ENCODE assay signal across 14 mouse cellular contexts in genomic region chr13:113055826-113056225, GRCm38 (mm10). TPM values are rescaled to one million over a fixed set of nuclear protein-coding genes. Genes with fewer than 3 reads are reported as not detected.
DNase-seq lines count a peak whose midpoint lies in the region; ATAC-seq and TF ChIP-seq lines count a peak whose summit lies in the region.
"Had no signal": no experiment of that assay in that cellular context is flagged by ENCODE, and none has a peak within 500 bp of the region (broad histone marks: within the 10 kb centered on the region; RNA-seq: fewer than 3 reads in every experiment).

No protein-coding gene starts in this region.

- no peak overlapping the region for H3K4me3 ChIP-seq in heart, adult 2 months
- H3K4me3 ChIP-seq in limb, embryonic 13.5 days: no peak overlapping the region
- H3K4me3 ChIP-seq in limb, embryonic 10.5 days: no peak overlapping the region
- H3K4me3 ChIP-seq in CH12.LX (replicated peaks in 1 of 3; ENCODE audit: low read depth in 2 of 3, low read length in 2 of 3, poor library complexity in 1 of 3): no peak overlapping the region
- H3K4me3 ChIP-seq: embryonic facial prominence, embryonic 13.5 days had no signal

- H3K4me2 ChIP-seq in limb, embryonic 13.5 days (replicated peaks): no peak overlapping the region
- H3K4me2 ChIP-seq in CH12.LX (ENCODE audit: insufficient read depth, low read depth, poor library complexity, severe bottlenecking): no peak overlapping the region
- H3K4me2 ChIP-seq: embryonic facial prominence, embryonic 13.5 days had no signal

- DNase-seq in heart, adult 2 months: no peak
- DNase-seq in heart, postnatal 36 days: no peak
- DNase-seq in limb, embryonic 10.5 days (ENCODE audit: low spot score): no peak
- no peak for DNase-seq in CH12.LX (ENCODE audit: extremely low read depth)
- peak; percentile 39 for DNase-seq in embryo, embryonic 9.5 days (ENCODE audit: extremely low spot score)
- DNase-seq in ovary, postnatal 14 days (ENCODE audit: low spot score): no peak
- DNase-seq in frontal cortex, postnatal 14 days (ENCODE audit: low spot score in 2 of 2): no peak

- H3K79me2 ChIP-seq in heart, adult 2 months (replicated peaks; ENCODE audit: control insufficient read depth, insufficient read depth, low read length): no peaks in the 10 kb centered on the region
- no peaks in the 10 kb centered on the region for H3K79me2 ChIP-seq in CH12.LX (replicated peaks; ENCODE audit: control insufficient read depth, extremely low read depth, insufficient read depth, poor library complexity, severe bottlenecking)

- dilution Hi-C loops in CH12.LX (cut with MboI; ENCODE audit: extremely low pct_ligation_motif_present, extremely low pct_unique_long_range_greater_than_20kb, low sequenced_read_pairs): no loop called here

- TF ChIP-seq RAD21 in CH12.LX (IDR thresholded peaks at IDR 0.05; ENCODE audit: low read depth, low read length): peak; percentile 26

- no peaks in the 10 kb centered on the region for H3K9me3 ChIP-seq in limb, embryonic 13.5 days
- H3K9me3 ChIP-seq in limb, embryonic 10.5 days (replicated peaks): no peaks in the 10 kb centered on the region
- H3K9me3 ChIP-seq in CH12.LX (replicated peaks; ENCODE audit: low read length): no peaks in the 10 kb centered on the region
- H3K9me3 ChIP-seq: embryonic facial prominence, embryonic 13.5 days had no signal

- H3K27ac ChIP-seq in heart, adult 2 months: no peak overlapping the region
- H3K27ac ChIP-seq in limb, embryonic 13.5 days: no peak overlapping the region
- no peak overlapping the region for H3K27ac ChIP-seq in limb, embryonic 10.5 days
- no peak overlapping the region for H3K27ac ChIP-seq in CH12.LX (ENCODE audit: insufficient read depth, low read depth)
- H3K27ac ChIP-seq: embryonic facial prominence, embryonic 13.5 days had no signal

- intact Hi-C loops in heart, adult 2 months (cut with DNase I): no loop called here
- intact Hi-C loops in heart, postnatal 36 days (cut with DNase I): no loop called here

- H3K36me3 ChIP-seq in heart, adult 2 months (ENCODE audit: control insufficient read depth, insufficient read depth, low read length): no peaks in the 10 kb centered on the region
- no peaks in the 10 kb centered on the region for H3K36me3 ChIP-seq in limb, embryonic 13.5 days
- no peaks in the 10 kb centered on the region for H3K36me3 ChIP-seq in limb, embryonic 10.5 days
- no peaks in the 10 kb centered on the region for H3K36me3 ChIP-seq in CH12.LX (replicated peaks in 1 of 2; ENCODE audit: control insufficient read depth in 1 of 2, insufficient read depth in 1 of 2, low read length in 1 of 2)
- H3K36me3 ChIP-seq: embryonic facial prominence, embryonic 13.5 days had no signal

- H3K9ac ChIP-seq in heart, adult 2 months (ENCODE audit: low read depth, low read length): no peak overlapping the region
- no peak overlapping the region for H3K9ac ChIP-seq in limb, embryonic 13.5 days
- no peak overlapping the region for H3K9ac ChIP-seq in CH12.LX (ENCODE audit: insufficient read depth, low read depth)
- H3K9ac ChIP-seq: embryonic facial prominence, embryonic 13.5 days had no signal

- ATAC-seq in limb, embryonic 13.5 days (ENCODE audit: low FRiP score, low read depth): 0 out of 2 replicates have a peak, but pooled peaks have one; percentile 15
- ATAC-seq: CD4-positive, CD25-positive, alpha-beta regulatory T cell, adult 4 months had no signal

- no peak for TF ChIP-seq EP300 in heart, adult 2 months (IDR thresholded peaks at IDR 0.05; ENCODE audit: insufficient read depth, low read depth, low read length)
- no peak for TF ChIP-seq EP300 in CH12.LX (IDR thresholded peaks at IDR 0.05; ENCODE audit: low read length)

- no peaks in the 10 kb centered on the region for H3K27me3 ChIP-seq in heart, adult 2 months (ENCODE audit: control insufficient read depth, insufficient read depth, low read length)
- no peaks in the 10 kb centered on the region for H3K27me3 ChIP-seq in limb, embryonic 13.5 days
- no peaks in the 10 kb centered on the region for H3K27me3 ChIP-seq in limb, embryonic 10.5 days (ENCODE audit: low read depth, poor library complexity, severe bottlenecking)
- H3K27me3 ChIP-seq in CH12.LX (replicated peaks): no peaks in the 10 kb centered on the region
- H3K27me3 ChIP-seq: embryonic facial prominence, embryonic 13.5 days had no signal

- no peaks in the 10 kb centered on the region for H3K4me1 ChIP-seq in heart, adult 2 months (ENCODE audit: control insufficient read depth, insufficient read depth, low read length)
- H3K4me1 ChIP-seq in limb, embryonic 13.5 days: no peaks in the 10 kb centered on the region
- no peaks in the 10 kb centered on the region for H3K4me1 ChIP-seq in limb, embryonic 10.5 days
- peaks cover 0 to 3% of the 10 kb centered on the region in 2 experiments; a peak in 1 of 4 replicates for H3K4me1 ChIP-seq in CH12.LX (ENCODE audit: control insufficient read depth in 1 of 2, insufficient read depth in 2 of 2)
- H3K4me1 ChIP-seq: embryonic facial prominence, embryonic 13.5 days had no signal

- peak; percentile 64 for TF ChIP-seq CTCF in heart, adult 2 months (IDR thresholded peaks at IDR 0.05)
- TF ChIP-seq CTCF in CH12.LX (conservative IDR thresholded peaks at IDR 0.05 in 1 of 2, IDR thresholded peaks at IDR 0.05 in 1 of 2; ENCODE audit: low read depth in 2 of 2, low read length in 2 of 2): peak in 1 of 2 experiments; percentile 44; a peak in 2 of 4 replicates

- 27% methylated on average over 8 of the region's 8 CpGs for WGBS in heart, adult 2 months
- WGBS in limb, embryonic 13.5 days: 40% methylated on average over 8 of the region's 8 CpGs
- WGBS in limb, embryonic 10.5 days: 53% methylated on average over 8 of the region's 8 CpGs

- in situ Hi-C loops in CH12.LX (cut with MboI; ENCODE audit: low pct_ligation_motif_present, low pct_unique_long_range_greater_than_20kb, low sequenced_read_pairs): no loop called here

- no peak for TF ChIP-seq POLR2A in heart, adult 2 months (IDR thresholded peaks at IDR 0.05; ENCODE audit: insufficient read depth, low read depth, low read length)
- no peak for TF ChIP-seq POLR2A in CH12.LX (IDR thresholded peaks at IDR 0.05; ENCODE audit: low read depth, low read length)

TF ChIP-seq in CH12.LX, 34 proteins besides CTCF, POLR2A, EP300 and RAD21:
- TF ChIP-seq POLR2AphosphoS2 (IDR thresholded peaks at IDR 0.05; ENCODE audit: low read depth, low read length): no peak
- no peak for TF ChIP-seq SIN3A (IDR thresholded peaks at IDR 0.05; ENCODE audit: low read length)
- peak; percentile 53 for TF ChIP-seq SMC3 (IDR thresholded peaks at IDR 0.05; ENCODE audit: low read depth, low read length)

RNA-seq across cellular contexts. Expression of gene Gpx8, which starts 9.6 kb away (rescaled TPM):
- 10 to 100 TPM; 37.1 to 37.9 TPM for total RNA-seq in heart, adult 2 months (2021)
- 9.5 and 16.9 TPM in 2 replicates for polyA plus RNA-seq in heart, adult 2 months (2012; rRNA removed)
- 10 to 100 TPM; 34.5 to 37.7 TPM for total RNA-seq in heart, postnatal 36 days (2021)
- 201 and 206 TPM in 2 replicates for polyA plus RNA-seq in limb, embryonic 13.5 days (2015; fragmentation: Nextera tagmentation; extraction: Ambion mirVana)
- 87.5 and 98.7 TPM in 2 replicates for polyA plus RNA-seq in limb, embryonic 10.5 days (2016; fragmentation: Nextera tagmentation; extraction: Ambion mirVana)
- total RNA-seq in CH12.LX (2012; rRNA removed) (not detected in 2 replicates), CH12.LX (2014; rRNA removed) (not detected in 2 replicates)
- polyA plus RNA-seq in CH12.LX (2012; ENCODE audit: insufficient read length, low read depth): not detected in 2 replicates
- total RNA-seq: hematopoietic stem cell, adult 5-6 weeks had no signal
- polyA plus RNA-seq: CD4-positive, CD25-positive, alpha-beta regulatory T cell, adult 4 months had no signal

RNA-seq across cellular contexts. Expression of gene Cdc20b, which starts 20.9 kb away (rescaled TPM):
- total RNA-seq in heart, adult 2 months (2021): not detected
- 0.14 TPM in 1 of 2 replicates, not detected in the other for polyA plus RNA-seq in heart, adult 2 months (2012; rRNA removed)
- not detected for total RNA-seq in heart, postnatal 36 days (2021)
- polyA plus RNA-seq in limb, embryonic 13.5 days (2015; fragmentation: Nextera tagmentation; extraction: Ambion mirVana): not detected in 2 replicates
- not detected in 2 replicates for polyA plus RNA-seq in limb, embryonic 10.5 days (2016; fragmentation: Nextera tagmentation; extraction: Ambion mirVana)
- total RNA-seq in CH12.LX (2012; rRNA removed): not detected in 2 replicates
- total RNA-seq in CH12.LX (2014; rRNA removed): not detected in 2 replicates
- not detected in 2 replicates for polyA plus RNA-seq in CH12.LX (2012; ENCODE audit: insufficient read length, low read depth)
- total RNA-seq: gastrocnemius, adult 18-20 months; hematopoietic stem cell, adult 5-6 weeks had no signal
- polyA plus RNA-seq: CD4-positive, CD25-positive, alpha-beta regulatory T cell, adult 4 months had no signal

RNA-seq across cellular contexts. Expression of gene Gzma, which starts 45.0 kb away (rescaled TPM):
- total RNA-seq in heart, adult 2 months (2021): 1 to 10 TPM in 1 of 2 experiments, under 1 TPM in 1; 0.86 to 1.1 TPM
- polyA plus RNA-seq in heart, adult 2 months (2012; rRNA removed): 0.97 and 2.3 TPM in 2 replicates
- total RNA-seq in heart, postnatal 36 days (2021): under 1 TPM in 1 of 2 experiments, not detected in 1; 0.51 TPM
- not detected in 2 replicates for polyA plus RNA-seq in limb, embryonic 13.5 days (2015; fragmentation: Nextera tagmentation; extraction: Ambion mirVana)
- not detected in 2 replicates for polyA plus RNA-seq in limb, embryonic 10.5 days (2016; fragmentation: Nextera tagmentation; extraction: Ambion mirVana)
- total RNA-seq in CH12.LX (2012; rRNA removed) (not detected in 2 replicates), CH12.LX (2014; rRNA removed) (not detected in 2 replicates)
- polyA plus RNA-seq in CH12.LX (2012; ENCODE audit: insufficient read length, low read depth): not detected in 2 replicates
- total RNA-seq: gastrocnemius, adult 18-20 months; layer of hippocampus, postnatal 25 days had no signal
- polyA plus RNA-seq: embryonic facial prominence, embryonic 13.5 days; neural tube, embryonic 14.5 days had no signal

Comparison
In these comparisons a context has a peak if more than half of its experiments do, and no peak if none do; other contexts are left out.
1. RNA of gene Gpx8, which starts 9.6 kb away (polyA plus RNA-seq): 201 to 206 TPM in limb, embryonic 13.5 days, 87.5 to 98.7 TPM in limb, embryonic 10.5 days and 9.5 to 16.9 TPM in heart, adult 2 months; not detected in CH12.LX; every median in the first group is over 10 times any median in the second.